8 mouse cellular contexts compared by ENCODE assay signal in the genomic region with DNA sequence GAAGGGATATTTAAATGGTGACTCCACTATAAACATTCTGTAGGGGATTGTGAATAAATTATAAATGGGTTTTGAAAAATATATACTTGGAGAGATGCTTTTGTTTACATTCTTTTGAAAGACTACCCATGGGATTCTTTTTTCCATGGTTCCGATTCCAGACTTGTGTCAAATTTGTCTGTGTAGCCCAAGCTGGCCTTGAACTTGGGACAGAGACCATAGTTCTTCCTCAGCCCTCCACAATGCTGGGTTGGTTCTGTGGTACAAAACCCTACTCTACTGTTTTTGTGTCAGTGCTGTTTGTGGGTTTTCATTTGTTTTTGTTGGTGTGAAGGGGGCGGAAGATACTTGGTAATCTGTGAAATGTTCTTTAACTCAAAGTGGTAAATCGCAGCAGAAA. TPM values are rescaled to one million over a fixed set of nuclear protein-coding genes. Genes with fewer than 3 reads are reported as not detected.
DNase-seq lines count a peak whose midpoint lies in the region; ATAC-seq and TF ChIP-seq lines count a peak whose summit lies in the region.

No protein-coding gene starts in this region.

- no peak for TF ChIP-seq CTCF in kidney, adult 2 months (conservative IDR thresholded peaks at IDR 0.05; ENCODE audit: insufficient read depth, insufficient read length, low read depth, low read length)

- H3K4me1 ChIP-seq in kidney, adult 2 months (ENCODE audit: control insufficient read depth, insufficient read depth, low read length): peaks cover 15% of the 10 kb centered on the region
- peaks cover 24% of the 10 kb centered on the region for H3K4me1 ChIP-seq in hindbrain, embryonic 13.5 days (replicated peaks)
- H3K4me1 ChIP-seq in midbrain, embryonic 13.5 days (replicated peaks): peaks cover 27% of the 10 kb centered on the region

- ATAC-seq in hindbrain, embryonic 13.5 days (ENCODE audit: low FRiP score): no peak
- no peak for ATAC-seq in midbrain, embryonic 13.5 days

- H3K4me3 ChIP-seq in kidney, adult 2 months (ENCODE audit: insufficient read depth, low read depth, low read length): peak overlapping the region; percentile 87
- peak overlapping the region; percentile 92 for H3K4me3 ChIP-seq in hindbrain, embryonic 13.5 days
- peak overlapping the region; percentile 97 for H3K4me3 ChIP-seq in midbrain, embryonic 13.5 days (replicated peaks)

- peak overlapping the region; percentile 96 for H3K27ac ChIP-seq in kidney, adult 2 months (ENCODE audit: insufficient read depth, low read depth, low read length)
- no peak overlapping the region for H3K27ac ChIP-seq in hindbrain, embryonic 13.5 days
- no peak overlapping the region for H3K27ac ChIP-seq in midbrain, embryonic 13.5 days

- H3K9ac ChIP-seq in hindbrain, embryonic 13.5 days: peak overlapping the region; percentile 98
- peak overlapping the region; percentile 98 for H3K9ac ChIP-seq in midbrain, embryonic 13.5 days (replicated peaks)

- TF ChIP-seq POLR2A in kidney, adult 2 months (IDR thresholded peaks at IDR 0.05; ENCODE audit: low read depth, low read length): no peak

- no peak for DNase-seq in kidney, adult 2 months
- no peak for DNase-seq in kidney, adult 18-20 months
- DNase-seq in adipocyte (ENCODE audit: low spot score): peak; percentile 36
- DNase-seq in right cerebral cortex, postnatal 25 days: no peak
- no peak for DNase-seq in spleen, postnatal 36 days (ENCODE audit: low spot score in 2 of 2)
- no peak for DNase-seq in kidney, postnatal 14 days

- no peaks in the 10 kb centered on the region for H3K9me3 ChIP-seq in hindbrain, embryonic 13.5 days
- no peaks in the 10 kb centered on the region for H3K9me3 ChIP-seq in midbrain, embryonic 13.5 days

- H3K4me2 ChIP-seq in hindbrain, embryonic 13.5 days: peak overlapping the region; percentile 88
- H3K4me2 ChIP-seq in midbrain, embryonic 13.5 days (replicated peaks): peak overlapping the region; percentile 95

- no peaks in the 10 kb centered on the region for H3K36me3 ChIP-seq in kidney, adult 2 months (ENCODE audit: control insufficient read depth, insufficient read depth, low read length)
- H3K36me3 ChIP-seq in hindbrain, embryonic 13.5 days: no peaks in the 10 kb centered on the region
- no peaks in the 10 kb centered on the region for H3K36me3 ChIP-seq in midbrain, embryonic 13.5 days

- WGBS in kidney, adult 2 months: 24% methylated on average over 3 of the region's 3 CpGs
- 71% methylated on average over 3 of the region's 3 CpGs for WGBS in hindbrain, embryonic 13.5 days
- WGBS in midbrain, embryonic 13.5 days: 71% methylated on average over 3 of the region's 3 CpGs

- H3K27me3 ChIP-seq in kidney, adult 2 months (replicated peaks; ENCODE audit: control insufficient read depth, insufficient read depth, low read length): no peaks in the 10 kb centered on the region
- no peaks in the 10 kb centered on the region for H3K27me3 ChIP-seq in hindbrain, embryonic 13.5 days
- H3K27me3 ChIP-seq in midbrain, embryonic 13.5 days: no peaks in the 10 kb centered on the region

RNA-seq across cellular contexts. Expression of gene Picalm, which starts 2.3 kb away (rescaled TPM):
- 89.4 and 99.3 TPM in 2 replicates for polyA plus RNA-seq in kidney, adult 2 months (2012; rRNA removed)
- 42.4 and 43.1 TPM in 2 replicates for polyA plus RNA-seq in hindbrain, embryonic 13.5 days (2015; fragmentation: Nextera tagmentation; extraction: Ambion mirVana)
- polyA plus RNA-seq in midbrain, embryonic 13.5 days (2015; fragmentation: Nextera tagmentation; extraction: Ambion mirVana): 39.8 and 46.1 TPM in 2 replicates
